19 mouse cellular contexts compared by ENCODE assay signal in the genomic region with DNA sequence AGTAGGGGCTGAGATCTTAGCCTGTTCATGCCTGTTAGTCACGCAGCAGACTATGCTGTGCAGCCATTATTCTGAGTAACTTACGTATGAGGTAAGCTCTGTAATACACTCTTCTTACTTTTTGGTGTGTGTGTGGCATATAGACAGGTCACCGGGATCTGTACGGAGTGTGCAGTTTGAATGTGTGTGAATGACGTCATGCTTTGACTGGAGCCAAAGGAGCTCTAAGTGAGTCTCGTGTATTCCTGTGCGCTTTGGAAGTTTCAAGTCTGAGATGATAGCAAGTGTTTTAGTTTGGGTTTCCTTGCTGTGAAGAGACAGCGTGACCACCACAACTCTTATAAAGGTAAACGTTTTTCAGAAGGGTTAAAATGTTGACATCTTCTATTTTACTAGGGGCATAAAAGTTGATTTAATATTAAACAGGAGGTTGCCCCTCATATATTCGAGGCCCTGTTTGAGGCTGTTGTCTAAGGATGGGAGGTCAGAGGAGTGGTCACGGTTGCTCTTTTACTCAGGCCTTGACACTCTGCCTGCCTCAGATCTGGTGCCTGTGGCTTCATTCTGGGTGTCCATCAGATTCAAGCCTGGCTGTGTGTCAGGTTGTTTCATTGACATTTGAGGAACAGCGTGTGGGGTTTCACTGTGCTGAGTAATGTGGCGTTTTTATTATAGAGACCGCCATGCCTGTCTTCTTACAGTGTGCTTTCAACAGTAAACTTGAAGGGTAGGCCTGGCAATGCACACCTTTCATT. TPM values are rescaled to one million over a fixed set of nuclear protein-coding genes. Genes with fewer than 3 reads are reported as not detected.
DNase-seq lines count a peak whose midpoint lies in the region; ATAC-seq and TF ChIP-seq lines count a peak whose summit lies in the region.
"Had no signal": no experiment of that assay in that cellular context is flagged by ENCODE, and none has a peak within 500 bp of the region (broad histone marks: within the 10 kb centered on the region; RNA-seq: fewer than 3 reads in every experiment).

No protein-coding gene starts in this region.

- H3K27me3 ChIP-seq in hindbrain, postnatal 0 days (ENCODE audit: insufficient read depth, low read length): no peaks in the 10 kb centered on the region
- no peaks in the 10 kb centered on the region for H3K27me3 ChIP-seq in hindbrain, embryonic 10.5 days (ENCODE audit: insufficient read depth, poor library complexity, severe bottlenecking)
- H3K27me3 ChIP-seq: embryonic facial prominence, embryonic 12.5 days; liver, embryonic 15.5 days; midbrain, embryonic 15.5 days had no signal

- TF ChIP-seq CTCF in hindbrain, postnatal 0 days (IDR thresholded peaks at IDR 0.05; ENCODE audit: low read depth): no peak

- peak; percentile 67 for DNase-seq in gastrocnemius, adult 18-20 months (ENCODE audit: low spot score)
- DNase-seq in gastrocnemius, postnatal 14 days: no peak
- DNase-seq in hindbrain, postnatal 0 days (ENCODE audit: low spot score): peak; percentile 1
- no peak for DNase-seq in hindbrain, embryonic 10.5 days (ENCODE audit: low spot score)
- peak; percentile 26 for DNase-seq in lung, postnatal 36 days
- DNase-seq in lung, adult 18-20 months: no peak
- no peak for DNase-seq in left cerebral cortex, postnatal 10 days (ENCODE audit: extremely low spot score in 1 of 2, low spot score in 2 of 2)
- DNase-seq: adrenal gland, postnatal 10 days; heart, postnatal 10 days; kidney, adult 2 months; kidney, postnatal 36 days; lung, postnatal 4 days; thymus, postnatal 25 days had no signal

- WGBS in hindbrain, postnatal 0 days: 55% methylated on average over 14 of the region's 14 CpGs
- 70% methylated on average over 14 of the region's 14 CpGs for WGBS in hindbrain, embryonic 10.5 days

- no peak overlapping the region for H3K4me2 ChIP-seq in hindbrain, postnatal 0 days (ENCODE audit: low read depth, low read length)
- H3K4me2 ChIP-seq: embryonic facial prominence, embryonic 12.5 days; liver, embryonic 15.5 days; midbrain, embryonic 15.5 days had no signal

- H3K4me1 ChIP-seq in hindbrain, postnatal 0 days (ENCODE audit: insufficient read depth, low read length): peaks cover 10% of the 10 kb centered on the region
- H3K4me1 ChIP-seq in hindbrain, embryonic 10.5 days (replicated peaks): peaks cover 63% of the 10 kb centered on the region

- H3K36me3 ChIP-seq in hindbrain, postnatal 0 days (ENCODE audit: insufficient read depth, low read length): 0 out of 2 replicates have a peak, but pooled peaks cover 4% of the 10 kb centered on the region
- peaks cover 30% of the 10 kb centered on the region; the same call in 1 of the 2 replicates for H3K36me3 ChIP-seq in hindbrain, embryonic 10.5 days
- H3K36me3 ChIP-seq: embryonic facial prominence, embryonic 12.5 days; liver, embryonic 15.5 days; midbrain, embryonic 15.5 days had no signal

- intact Hi-C loops in gastrocnemius, postnatal 14 days (cut with DNase I; ENCODE audit: low total_unique reads): no loop called here
- intact Hi-C loops in left cerebral cortex, postnatal 10 days (cut with DNase I): no loop called here

- H3K9me3 ChIP-seq in hindbrain, postnatal 0 days (ENCODE audit: low read length): no peaks in the 10 kb centered on the region
- 0 out of 2 replicates have a peak, but pooled peaks cover 2% of the 10 kb centered on the region for H3K9me3 ChIP-seq in hindbrain, embryonic 10.5 days
- H3K9me3 ChIP-seq: embryonic facial prominence, embryonic 12.5 days; liver, embryonic 15.5 days; midbrain, embryonic 15.5 days had no signal

- no peak overlapping the region for H3K4me3 ChIP-seq in hindbrain, postnatal 0 days (ENCODE audit: low read length)
- no peak overlapping the region for H3K4me3 ChIP-seq in hindbrain, embryonic 10.5 days
- H3K4me3 ChIP-seq: embryonic facial prominence, embryonic 12.5 days; liver, embryonic 15.5 days; midbrain, embryonic 15.5 days had no signal

- no peak overlapping the region for H3K9ac ChIP-seq in hindbrain, postnatal 0 days (replicated peaks; ENCODE audit: low read length)
- H3K9ac ChIP-seq: embryonic facial prominence, embryonic 12.5 days; liver, embryonic 15.5 days; midbrain, embryonic 15.5 days had no signal

- no peak overlapping the region for H3K27ac ChIP-seq in hindbrain, postnatal 0 days
- H3K27ac ChIP-seq in hindbrain, embryonic 10.5 days: no peak overlapping the region
- H3K27ac ChIP-seq: embryonic facial prominence, embryonic 12.5 days; liver, embryonic 15.5 days; midbrain, embryonic 15.5 days had no signal

- no peak for ATAC-seq in hindbrain, postnatal 0 days
- ATAC-seq in granulocyte monocyte progenitor cell, adult 5-6 weeks (replicated peaks; ENCODE audit: poor library complexity, severe bottlenecking): 0 out of 2 replicates have a peak, but pooled peaks have one; percentile 10
- ATAC-seq: forebrain, embryonic 16.5 days; hindbrain, embryonic 16.5 days; midbrain, embryonic 15.5 days had no signal

RNA-seq across cellular contexts. Expression of a gene that starts 14.5 kb away (rescaled TPM):
- total RNA-seq in gastrocnemius, adult 18-20 months (2021): 10 to 100 TPM; 10.0 to 11.1 TPM
- 10 to 100 TPM; 16.9 to 18.6 TPM for total RNA-seq in gastrocnemius, postnatal 14 days (2021)
- 33.9 and 35.5 TPM in 2 replicates for total RNA-seq in hindbrain, postnatal 0 days (2014; rRNA removed)
- polyA plus RNA-seq in hindbrain, postnatal 0 days (2015; fragmentation: Nextera tagmentation; extraction: Ambion mirVana): 36.2 and 37.5 TPM in 2 replicates
- polyA plus RNA-seq in hindbrain, embryonic 10.5 days (2016; fragmentation: Nextera tagmentation; extraction: Ambion mirVana): 34.7 and 35.1 TPM in 2 replicates
- 21.6 and 22.3 TPM in 2 replicates for total RNA-seq in granulocyte monocyte progenitor cell, adult 5-6 weeks (2014; fragmentation: Nextera tagmentation)
- total RNA-seq in granulocyte monocyte progenitor cell, adult 5-6 weeks (2017): 11.8 and 13.4 TPM in 2 replicates
- 10 to 100 TPM; 24.9 to 25.1 TPM for total RNA-seq in left cerebral cortex, postnatal 10 days (2021)

RNA-seq across cellular contexts. Expression of a gene that starts 15.3 kb away (rescaled TPM):
- 10 to 100 TPM; 23.5 to 25.4 TPM for total RNA-seq in gastrocnemius, adult 18-20 months (2021)
- 10 to 100 TPM; 24.9 to 26.1 TPM for total RNA-seq in gastrocnemius, postnatal 14 days (2021)
- total RNA-seq in hindbrain, postnatal 0 days (2014; rRNA removed): 53.7 and 54.1 TPM in 2 replicates
- 45.4 and 45.6 TPM in 2 replicates for polyA plus RNA-seq in hindbrain, postnatal 0 days (2015; fragmentation: Nextera tagmentation; extraction: Ambion mirVana)
- 32.7 and 36.7 TPM in 2 replicates for polyA plus RNA-seq in hindbrain, embryonic 10.5 days (2016; fragmentation: Nextera tagmentation; extraction: Ambion mirVana)
- 82.9 and 89.7 TPM in 2 replicates for total RNA-seq in granulocyte monocyte progenitor cell, adult 5-6 weeks (2014; fragmentation: Nextera tagmentation)
- 57.8 and 69.4 TPM in 2 replicates for total RNA-seq in granulocyte monocyte progenitor cell, adult 5-6 weeks (2017)
- 10 to 100 TPM; 93.9 to 94.3 TPM for total RNA-seq in left cerebral cortex, postnatal 10 days (2021)

Comparison
In these comparisons a context has a peak if more than half of its experiments do, and no peak if none do; other contexts are left out.
1. DNase-seq: peak in gastrocnemius, adult 18-20 months (single experiment), hindbrain, postnatal 0 days (single experiment) and lung, postnatal 36 days (single experiment); none in gastrocnemius, postnatal 14 days (single experiment), hindbrain, embryonic 10.5 days (single experiment), lung, adult 18-20 months (0 of 2) and left cerebral cortex, postnatal 10 days (0 of 2).